Comparison of ENCODE assay signal across 8 mouse cellular contexts in the genomic region with DNA sequence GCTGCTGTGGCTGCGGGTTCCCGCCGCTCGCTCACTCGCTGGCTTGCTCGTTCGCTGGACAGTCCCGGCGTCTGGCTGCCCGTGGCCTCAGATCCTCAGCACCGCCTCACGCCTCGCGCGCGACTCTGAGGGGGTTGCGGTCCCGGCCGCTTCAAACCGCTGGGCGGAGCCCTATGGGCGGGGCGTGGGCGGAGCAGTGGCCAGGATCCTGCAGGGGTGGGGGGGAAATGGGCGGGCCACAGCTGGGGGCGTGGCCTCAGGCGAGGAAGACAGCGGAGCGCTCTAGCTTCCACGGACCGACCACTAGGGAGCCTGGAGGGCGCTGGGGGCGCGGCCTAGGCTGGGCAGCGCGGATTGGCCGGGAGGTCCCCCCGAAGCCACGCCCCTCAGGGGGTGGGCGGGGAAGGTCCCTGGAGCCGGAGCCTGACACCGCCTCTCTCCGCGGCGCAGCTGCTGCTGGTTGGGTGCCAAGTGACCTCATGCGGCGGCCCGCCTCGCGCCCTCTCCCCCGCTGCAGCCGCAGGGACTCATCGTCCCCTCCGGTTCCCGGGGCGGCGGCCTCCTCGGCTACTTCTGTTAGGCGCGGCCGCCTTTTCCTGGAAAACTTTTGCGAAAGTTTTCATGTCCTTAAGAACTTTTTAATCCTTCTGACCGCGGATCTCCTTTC. TPM values are rescaled to one million over a fixed set of nuclear protein-coding genes. Genes with fewer than 3 reads are reported as not detected.
DNase-seq lines count a peak whose midpoint lies in the region; ATAC-seq lines count a peak whose summit lies in the region.

A gene (minus strand): TSS at position 175 of the 667 bp plus-strand sequence.

- peak within 1 kb of the TSS; percentile 92 to 99 for H3K27ac ChIP-seq in heart, embryonic 14.5 days (replicated peaks in 1 of 2; ENCODE audit: control insufficient read depth in 1 of 2, insufficient read depth in 1 of 2, low read depth in 2 of 2, low read length in 2 of 2)
- peak within 1 kb of the TSS; percentile 97 for H3K27ac ChIP-seq in liver, embryonic 13.5 days
- peak within 1 kb of the TSS; percentile 97 for H3K27ac ChIP-seq in stomach, embryonic 16.5 days (ENCODE audit: low read length)

- peaks cover 15% of the 10 kb centered on the region for H3K36me3 ChIP-seq in heart, embryonic 14.5 days (ENCODE audit: control insufficient read depth, insufficient read depth, low read length)
- peaks cover 25% of the 10 kb centered on the region for H3K36me3 ChIP-seq in liver, embryonic 13.5 days
- no peaks in the 10 kb centered on the region for H3K36me3 ChIP-seq in stomach, embryonic 16.5 days (ENCODE audit: control insufficient read depth, insufficient read depth, low read length)

- peak; percentile 99 for DNase-seq in c-Kit-negative CD71-positive TER-119-positive erythroid progenitor cells, embryonic 14.5 days (ENCODE audit: low read depth, low spot score)
- peak; percentile 93 for DNase-seq in fibroblast of lung, adult 2 months (ENCODE audit: low read depth)
- peak; percentile 100 for DNase-seq in kidney, postnatal 14 days
- DNase-seq in liver, embryonic 13.5 days = peak; percentile 100
- peak; percentile 100 for DNase-seq in neural tube, embryonic 10.5 days (ENCODE audit: extremely low spot score, low spot score)

- H3K27me3 ChIP-seq in heart, embryonic 14.5 days (ENCODE audit: control insufficient read depth, insufficient read depth, low read length) = no peaks in the 10 kb centered on the region
- no peaks in the 10 kb centered on the region for H3K27me3 ChIP-seq in liver, embryonic 13.5 days
- no peaks in the 10 kb centered on the region for H3K27me3 ChIP-seq in stomach, embryonic 16.5 days (ENCODE audit: control insufficient read depth, insufficient read depth, low read length)

- H3K9ac ChIP-seq in heart, embryonic 14.5 days (ENCODE audit: low read length) = peak within 1 kb of the TSS; percentile 97
- H3K9ac ChIP-seq in liver, embryonic 13.5 days = peak within 1 kb of the TSS; percentile 98
- H3K9ac ChIP-seq in stomach, embryonic 16.5 days (ENCODE audit: low read length) = peak within 1 kb of the TSS; percentile 94

- under 1% methylated on average over 43 of the region's 64 CpGs for WGBS in heart, embryonic 14.5 days
- WGBS in liver, embryonic 13.5 days (ENCODE audit: insufficient replicate concordance) = under 1% methylated on average over 61 of the region's 64 CpGs
- WGBS in stomach, embryonic 16.5 days = under 1% methylated on average over 62 of the region's 64 CpGs

- peak; percentile 96 for ATAC-seq in CD4-positive, CD25-positive, alpha-beta regulatory T cell, adult 4 months
- peak; percentile 99 for ATAC-seq in heart, embryonic 14.5 days (ENCODE audit: insufficient number of reproducible peaks, insufficient read depth, low FRiP score, low read depth)
- ATAC-seq in liver, embryonic 13.5 days (ENCODE audit: low read depth) = peak; percentile 94
- peak; percentile 99 for ATAC-seq in stomach, embryonic 16.5 days (ENCODE audit: insufficient read depth, low FRiP score)

- peak within 1 kb of the TSS; percentile 83 for H3K4me2 ChIP-seq in heart, embryonic 14.5 days (ENCODE audit: low read length)
- H3K4me2 ChIP-seq in liver, embryonic 13.5 days = peak within 1 kb of the TSS; percentile 92
- peak within 1 kb of the TSS; percentile 82 for H3K4me2 ChIP-seq in stomach, embryonic 16.5 days (ENCODE audit: low read depth, low read length)

- peaks cover 14 to 35% of the 10 kb centered on the region in 2 experiments for H3K4me1 ChIP-seq in heart, embryonic 14.5 days (ENCODE audit: control insufficient read depth in 2 of 2, insufficient read depth in 2 of 2, low read length in 2 of 2)
- H3K4me1 ChIP-seq in liver, embryonic 13.5 days (replicated peaks) = peaks cover 73% of the 10 kb centered on the region
- H3K4me1 ChIP-seq in stomach, embryonic 16.5 days (ENCODE audit: control insufficient read depth, insufficient read depth, low read length) = peaks cover 28% of the 10 kb centered on the region

- H3K4me3 ChIP-seq in heart, embryonic 14.5 days (ENCODE audit: control insufficient read depth in 1 of 2, insufficient read depth in 1 of 2, low read depth in 1 of 2, low read length in 2 of 2) = peak within 1 kb of the TSS; percentile 72 to 95
- H3K4me3 ChIP-seq in liver, embryonic 13.5 days (replicated peaks) = peak within 1 kb of the TSS; percentile 96
- H3K4me3 ChIP-seq in stomach, embryonic 16.5 days (replicated peaks; ENCODE audit: low read length) = peak within 1 kb of the TSS; percentile 84

- H3K9me3 ChIP-seq in heart, embryonic 14.5 days (ENCODE audit: control insufficient read depth, low read length) = no peaks in the 10 kb centered on the region
- H3K9me3 ChIP-seq in liver, embryonic 13.5 days (replicated peaks) = no peaks in the 10 kb centered on the region
- no peaks in the 10 kb centered on the region for H3K9me3 ChIP-seq in stomach, embryonic 16.5 days (replicated peaks; ENCODE audit: control insufficient read depth, low read length)

RNA-seq across cellular contexts. Expression of the gene that starts here (rescaled TPM):
- polyA plus RNA-seq in CD4-positive, CD25-positive, alpha-beta regulatory T cell, adult 4 months (2017; shearing (Covaris generic)) = 1 to 10 TPM; 7.0 to 8.0 TPM
- polyA plus RNA-seq in heart, embryonic 14.5 days (2014; fragmentation: Nextera tagmentation; extraction: Ambion mirVana) = 181 and 194 TPM in 2 replicates
- 109 and 131 TPM in 2 replicates for polyA plus RNA-seq in liver, embryonic 13.5 days (2015; fragmentation: Nextera tagmentation; extraction: Ambion mirVana)
- polyA plus RNA-seq in stomach, embryonic 16.5 days (2015; fragmentation: Nextera tagmentation; extraction: Ambion mirVana) = 136 and 141 TPM in 2 replicates

Comparison
In these comparisons a context has a peak if more than half of its experiments do, and no peak if none do; other contexts are left out.
1. Peak in every context shown above with its lines: DNase-seq, ATAC-seq, H3K4me3 ChIP-seq and H3K27ac ChIP-seq.
2. RNA of the gene that starts here (polyA plus RNA-seq): 181 to 194 TPM in heart, embryonic 14.5 days, 136 to 141 TPM in stomach, embryonic 16.5 days and 109 to 131 TPM in liver, embryonic 13.5 days; 7.0 to 8.0 TPM in CD4-positive, CD25-positive, alpha-beta regulatory T cell, adult 4 months; every median in the first group is over 10 times any median in the second.